Mouse (Mus musculus) E14TG2a.4 (cell line): ENCODE results near the gene Hist1h4f.
"Not testable (repeated sequence)": the region's sequence is repeated elsewhere in the genome, so short reads cannot be mapped to it uniquely, and the experiment has no call there.

Experiments
- H3K27me3 ChIP-seq: 2 replicates; pipeline ENCODE4 v1.6.1; 2014; ENCODE audit warnings: low read length, control low read depth; ENCODE audit not compliant: insufficient read depth
- H3K36me3 ChIP-seq: 2 replicates; pipeline ENCODE4 v1.6.1; 2014; ENCODE audit warnings: low read length, control low read depth; ENCODE audit not compliant: insufficient read depth
- H3K4me1 ChIP-seq: replicated peaks from 2 replicates; pipeline ENCODE4 v1.6.1; 2014; ENCODE audit warnings: low read depth, low read length, control low read depth
- H3K4me3 ChIP-seq: replicated peaks from 2 replicates; pipeline ENCODE4 v1.5.1; 2014; ENCODE audit warnings: mild to moderate bottlenecking, low read length
- H3K9me3 ChIP-seq: 2 replicates; pipeline ENCODE4 v1.6.1; 2014; ENCODE audit warnings: low read length, control low read depth
- CTCF ChIP-seq: conservative IDR thresholded peaks from 2 replicates; pipeline ENCODE4 v1.5.1; 2014; ENCODE audit warnings: low read length
- NANOG ChIP-seq: IDR thresholded peaks from 2 replicates; pipeline ENCODE4 v1.6.1; 2014; ENCODE audit warnings: borderline replicate concordance, low read length, mixed read lengths
- POU5F1 ChIP-seq: IDR thresholded peaks from 2 replicates; pipeline ENCODE4 v1.6.1; 2014; ENCODE audit warnings: low read length, borderline replicate concordance

Hist1h4f gene

DNA sequence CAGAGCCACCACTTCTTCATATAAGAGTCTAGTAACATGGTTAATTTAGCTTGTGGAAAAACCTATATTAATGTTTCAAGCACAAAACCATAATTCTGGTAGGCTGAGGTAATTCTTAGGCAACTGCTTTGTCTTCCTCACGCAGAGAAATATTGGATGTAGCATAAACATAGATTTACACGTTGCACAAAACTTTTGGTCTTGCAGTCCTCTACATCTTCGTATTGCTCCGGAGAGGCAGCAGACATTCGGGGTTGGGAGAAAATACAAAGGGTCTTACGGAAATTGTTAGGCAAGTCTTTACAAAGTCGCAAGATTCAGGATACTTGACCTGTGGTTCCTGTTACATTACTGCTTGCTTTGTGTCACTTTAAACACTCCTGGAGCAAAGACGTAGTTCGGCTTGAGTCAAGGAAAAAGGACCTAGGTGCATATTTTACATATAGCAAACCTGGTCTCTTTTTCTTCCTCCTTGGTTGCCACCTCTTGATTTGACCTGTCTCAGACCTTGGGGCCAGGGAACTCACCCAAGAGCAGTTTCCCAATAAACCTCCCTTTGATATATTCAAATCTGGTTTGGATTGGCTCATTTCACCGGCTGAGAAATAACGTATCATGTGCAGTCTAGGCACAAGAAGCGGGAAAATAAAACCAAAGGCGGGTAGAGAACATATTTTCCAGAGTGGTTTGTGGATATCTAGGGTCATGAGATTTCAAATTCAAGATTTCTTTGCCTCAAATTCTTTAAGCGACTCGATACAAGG, 16.9 kb downstream of the Hist1h4f start:
- Histone ChIP-seq H3K27me3 (no peaks in the 10 kb centered on the region), H3K9me3 (no peaks in the 10 kb centered on the region), H3K36me3 (no peaks in the 10 kb centered on the region; the same call in 1 of the 2 replicates), H3K4me1 (peaks cover 37% of the 10 kb centered on the region), H3K4me3 (peak overlapping the region; percentile 83)
- TF ChIP-seq POU5F1 (no peak), NANOG (no peak), CTCF (no peak)

DNA sequence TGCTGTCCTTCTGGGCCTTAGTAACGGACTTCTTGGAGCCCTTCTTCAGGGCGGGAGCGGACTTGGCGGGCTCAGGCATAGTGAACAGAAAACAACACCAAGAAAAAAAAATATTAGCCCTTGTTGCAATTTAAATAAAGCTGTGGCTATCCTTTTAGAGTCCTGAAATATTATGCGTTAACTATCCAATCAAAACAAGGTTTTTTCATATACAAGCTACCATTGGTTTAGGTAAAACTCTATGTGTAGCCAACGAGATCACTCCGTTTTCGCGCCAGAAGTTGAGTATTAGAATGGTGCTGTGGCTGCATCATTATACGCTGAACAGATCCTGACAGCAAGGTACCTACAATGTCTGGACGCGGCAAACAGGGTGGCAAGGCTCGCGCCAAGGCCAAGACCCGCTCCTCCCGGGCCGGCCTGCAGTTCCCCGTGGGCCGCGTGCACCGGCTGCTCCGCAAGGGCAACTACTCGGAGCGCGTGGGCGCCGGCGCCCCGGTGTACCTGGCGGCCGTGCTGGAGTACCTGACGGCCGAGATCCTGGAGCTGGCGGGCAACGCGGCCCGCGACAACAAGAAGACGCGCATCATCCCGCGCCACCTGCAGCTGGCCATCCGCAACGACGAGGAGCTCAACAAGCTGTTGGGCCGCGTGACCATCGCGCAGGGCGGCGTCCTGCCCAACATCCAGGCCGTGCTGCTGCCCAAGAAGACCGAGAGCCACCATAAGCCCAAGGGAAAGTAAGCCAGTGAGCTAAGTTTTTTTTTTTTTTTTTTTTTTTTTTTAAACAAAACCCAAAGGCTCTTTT, 17.7 kb downstream of the Hist1h4f start, which contains the start of gene Hist1h2af:
Hist1h2af (plus strand) TSS at position 347 of the 808 bp plus-strand sequence.
- H3K9me3 ChIP-seq, H3K27me3 ChIP-seq, H3K36me3 ChIP-seq: not testable (repeated sequence)
- peak within 1 kb of the TSS; percentile 83 for H3K4me3 ChIP-seq
- peaks cover 37% of the 10 kb centered on the region for H3K4me1 ChIP-seq

DNA sequence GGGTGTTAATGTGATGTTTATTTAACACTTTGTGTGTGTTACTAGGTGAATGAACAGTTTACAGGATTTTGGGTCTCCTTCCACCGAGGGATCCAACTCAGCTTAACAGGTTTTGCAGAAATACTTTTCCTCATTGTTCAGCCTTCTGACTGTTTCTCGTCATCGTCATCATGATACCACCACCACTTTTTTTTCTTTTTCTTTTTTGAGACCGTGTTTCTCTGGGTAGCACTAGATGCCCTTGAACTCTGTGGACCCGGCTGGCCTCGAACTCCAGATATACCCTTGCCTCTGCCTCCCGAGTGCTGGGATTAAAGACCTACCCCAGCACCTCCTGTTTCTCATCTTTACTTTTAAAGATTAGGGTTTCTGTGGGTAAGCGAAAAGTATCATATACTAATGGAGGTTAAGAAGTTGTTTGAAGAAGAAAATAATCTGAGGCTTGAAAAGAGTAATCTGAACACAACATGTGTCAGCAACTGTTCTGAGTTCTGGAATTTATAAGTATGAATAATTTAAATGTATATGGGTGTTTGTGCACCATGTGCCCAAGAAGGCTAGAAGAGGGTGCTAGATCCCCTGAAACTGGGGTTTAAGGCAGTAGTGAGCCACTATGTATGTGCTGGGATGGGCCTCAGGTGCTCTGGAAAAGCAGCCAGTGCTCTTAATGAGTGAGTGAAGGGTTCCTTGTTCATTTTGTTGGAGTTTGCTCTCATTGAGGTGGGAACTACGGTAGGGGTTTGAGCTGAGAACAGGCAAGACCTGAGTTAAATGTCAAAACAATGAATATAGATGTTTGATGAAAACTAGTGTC, 19.0 kb downstream of the Hist1h4f start:
- H3K36me3 ChIP-seq: no peaks in the 10 kb centered on the region; the same call in 1 of the 2 replicates
- no peaks in the 10 kb centered on the region for H3K9me3 ChIP-seq
- TF ChIP-seq POU5F1 (no peak), NANOG (no peak), CTCF (no peak)
- H3K4me3 ChIP-seq: peak overlapping the region; percentile 83
- H3K4me1 ChIP-seq: peaks cover 31% of the 10 kb centered on the region
- H3K27me3 ChIP-seq: no peaks in the 10 kb centered on the region

- Histone ChIP-seq H3K36me3 (no peaks in the 10 kb centered on the region), H3K27me3 (no peaks in the 10 kb centered on the region), H3K4me3 (peak within 1 kb of the TSS; percentile 83), H3K9me3 (no peaks in the 10 kb centered on the region), H3K4me1 (peaks cover 29% of the 10 kb centered on the region)
- TF ChIP-seq CTCF (no peak), POU5F1 (no peak), NANOG (no peak)
Observed at GRCm38 (mm10) chr13:23530901-23531875, 20.3 kb downstream of the Hist1h4f start, which contains the start of gene Hist1h4h. Gene Hist1h4h (plus strand): TSS chr13:23531050.

DNA sequence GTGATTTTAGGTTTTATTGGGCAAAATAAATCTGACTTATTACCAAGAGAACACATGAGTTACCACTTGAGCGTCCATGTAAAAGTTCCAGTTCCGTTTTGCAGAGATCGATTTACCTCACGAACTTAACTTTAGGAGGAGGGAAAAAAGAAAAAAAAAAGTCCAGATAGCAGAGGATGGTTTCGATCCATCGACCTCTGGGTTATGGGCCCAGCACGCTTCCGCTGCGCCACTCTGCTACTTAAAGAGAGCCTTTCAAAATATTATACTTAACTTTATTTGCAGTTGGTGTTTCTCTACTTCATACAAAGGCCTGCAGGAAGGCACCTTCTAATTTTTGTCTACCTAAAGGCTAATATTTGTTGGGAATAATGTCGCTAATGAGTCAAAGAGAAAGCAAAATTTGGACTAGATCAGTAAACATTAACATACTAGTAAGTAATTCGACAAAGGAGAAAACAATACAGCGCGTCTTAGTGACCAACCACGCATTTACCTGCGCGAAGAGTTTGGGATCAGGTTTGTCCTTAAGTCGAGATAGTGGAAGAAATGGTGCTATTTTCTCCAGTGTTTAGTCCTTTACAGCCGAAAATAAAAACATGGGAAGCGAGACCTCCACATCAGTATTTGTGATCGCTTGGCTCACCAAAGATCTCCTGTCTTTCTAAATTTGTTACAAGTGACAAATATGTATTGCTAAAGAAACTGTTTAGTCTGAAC, 21.1 kb downstream of the Hist1h4f start:
- TF ChIP-seq POU5F1: no peak
- TF ChIP-seq CTCF: no peak
- no peak for TF ChIP-seq NANOG
- Histone ChIP-seq H3K9me3 (no peaks in the 10 kb centered on the region), H3K4me3 (peak overlapping the region; percentile 83)

DNA sequence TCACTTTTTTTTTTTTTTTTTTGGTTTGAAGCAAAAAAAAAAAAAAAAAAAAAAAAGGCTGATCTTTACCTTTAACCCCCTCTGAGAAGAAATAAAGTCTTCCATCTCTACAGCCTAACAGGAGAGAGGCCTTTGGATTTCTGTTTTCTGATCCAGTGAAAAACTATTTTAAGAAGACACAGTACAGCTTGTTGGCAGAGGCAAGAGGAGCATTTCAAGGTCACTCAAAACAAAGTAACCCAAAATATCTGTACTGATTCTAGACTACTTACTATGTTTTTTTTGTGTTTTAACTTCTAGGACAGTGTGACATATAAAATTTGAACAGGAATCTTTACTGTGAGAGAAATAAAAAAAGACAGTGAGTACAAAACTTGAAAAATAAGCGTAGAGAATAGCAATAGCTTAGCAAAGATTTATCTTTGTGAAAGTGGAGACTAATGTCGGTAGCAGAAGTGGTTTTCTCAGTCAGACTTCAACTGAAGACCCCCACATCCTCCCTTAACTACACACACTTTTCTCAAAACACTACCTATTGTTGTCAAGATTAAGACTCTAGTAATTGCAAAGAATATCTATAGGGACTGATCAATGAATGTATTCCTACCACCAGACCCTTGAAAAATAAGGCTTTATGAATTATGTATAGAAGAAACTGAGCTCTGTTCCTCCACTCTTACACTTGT, 21.8 kb downstream of the Hist1h4f start:
- Histone ChIP-seq H3K4me1 (peaks cover 39% of the 10 kb centered on the region), H3K36me3 (no peaks in the 10 kb centered on the region), H3K4me3 (peak overlapping the region; percentile 83), H3K9me3 (no peaks in the 10 kb centered on the region), H3K27me3 (no peaks in the 10 kb centered on the region)
- TF ChIP-seq POU5F1 (no peak), CTCF (no peak), NANOG (no peak)

More for the DNA sequence above, 21.1 kb downstream of the Hist1h4f start:
- Histone ChIP-seq H3K27me3 (no peaks in the 10 kb centered on the region), H3K36me3 (no peaks in the 10 kb centered on the region), H3K4me1 (peaks cover 34% of the 10 kb centered on the region)

DNA sequence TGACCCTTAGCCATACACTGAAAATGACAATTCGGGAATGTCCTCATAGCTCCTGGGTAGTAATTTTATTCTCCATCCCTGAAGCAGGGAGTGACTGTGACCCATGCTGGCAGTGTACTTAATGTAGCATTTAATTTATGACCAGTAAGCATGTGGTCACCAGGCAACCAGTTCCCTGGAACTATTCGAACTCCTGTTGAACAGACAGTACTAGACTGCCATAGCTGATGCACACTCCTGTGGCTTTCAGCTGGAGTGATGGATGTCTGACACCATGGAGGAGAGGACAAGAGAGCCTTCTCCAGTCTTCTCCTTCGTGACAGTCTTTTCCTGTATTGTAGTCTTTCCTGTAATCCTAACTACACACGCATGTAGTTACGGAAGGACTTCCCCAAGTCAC, 22.4 kb downstream of the Hist1h4f start:
- Histone ChIP-seq H3K36me3 (no peaks in the 10 kb centered on the region), H3K9me3 (no peaks in the 10 kb centered on the region), H3K27me3 (no peaks in the 10 kb centered on the region), H3K4me1 (peaks cover 39% of the 10 kb centered on the region), H3K4me3 (no peak overlapping the region)
- TF ChIP-seq POU5F1: no peak
- no peak for TF ChIP-seq CTCF
- no peak for TF ChIP-seq NANOG
